Mouse (Mus musculus) midbrain, embryonic 12.5 days (tissue): ENCODE measurements around the gene Tlr5. TPM values are rescaled to one million over a fixed set of nuclear protein-coding genes. Genes with fewer than 3 reads are reported as not detected.

ENCODE experiments used
- ATAC-seq: fragments of 200-750 bp; cut with Nextera tagmentation; 2 replicates; pipeline ENCODE4 v1.8.0; 2017; ENCODE audit warnings: low read depth, moderate TSS enrichment, moderate library complexity; ENCODE audit not compliant: low FRiP score
- H3K27ac ChIP-seq: fragments of 300-500 bp; sonication (generic); replicated peaks from 2 replicates; pipeline ENCODE4 v1.5.1; 2016; ENCODE audit warnings: mild to moderate bottlenecking
- H3K27me3 ChIP-seq: fragments of 300-500 bp; sonication (generic); 2 replicates; pipeline ENCODE4 v1.6.1; 2016; ENCODE audit warnings: mild to moderate bottlenecking
- H3K36me3 ChIP-seq: fragments of 300-500 bp; sonication (generic); 2 replicates; pipeline ENCODE4 v1.6.1; 2016
- H3K4me1 ChIP-seq: fragments of 300-500 bp; sonication (generic); 2 replicates; pipeline ENCODE4 v1.6.1; 2016
- H3K4me2 ChIP-seq: fragments of 300-500 bp; sonication (generic); replicated peaks from 2 replicates; pipeline ENCODE4 v1.6.1; 2016; ENCODE audit warnings: mild to moderate bottlenecking, moderate library complexity
- H3K4me3 ChIP-seq: fragments of 300-500 bp; sonication (generic); 2 replicates; pipeline ENCODE4 v1.5.1; 2016; ENCODE audit warnings: mild to moderate bottlenecking
- H3K9ac ChIP-seq: fragments of 300-500 bp; sonication (generic); replicated peaks from 2 replicates; pipeline ENCODE4 v1.6.1; 2016; ENCODE audit warnings: mild to moderate bottlenecking, moderate library complexity
- H3K9me3 ChIP-seq: fragments of 300-500 bp; sonication (generic); 2 replicates; pipeline ENCODE4 v1.6.1; 2016; ENCODE audit warnings: mild to moderate bottlenecking
- WGBS: fragments of 180-500 bp; shearing (Covaris S2); methylation state at CpG from one replicate; pipeline ENCODE4 v1.1.7; 2016; 5-methylcytosine and 5-hydroxymethylcytosine counted together
- polyA plus RNA-seq: library from polyadenylated mRNA; unstranded; fragments of >200 nt; fragmentation: Nextera tagmentation; extraction: Ambion mirVana; gene quantifications from 2 replicates; pipeline ENCODE4 v1.2.1, GENCODE M21; 2016

Gene Tlr5
- polyA plus RNA-seq, 1 experiment from 2014 or later: 0.78 TPM

DNA sequence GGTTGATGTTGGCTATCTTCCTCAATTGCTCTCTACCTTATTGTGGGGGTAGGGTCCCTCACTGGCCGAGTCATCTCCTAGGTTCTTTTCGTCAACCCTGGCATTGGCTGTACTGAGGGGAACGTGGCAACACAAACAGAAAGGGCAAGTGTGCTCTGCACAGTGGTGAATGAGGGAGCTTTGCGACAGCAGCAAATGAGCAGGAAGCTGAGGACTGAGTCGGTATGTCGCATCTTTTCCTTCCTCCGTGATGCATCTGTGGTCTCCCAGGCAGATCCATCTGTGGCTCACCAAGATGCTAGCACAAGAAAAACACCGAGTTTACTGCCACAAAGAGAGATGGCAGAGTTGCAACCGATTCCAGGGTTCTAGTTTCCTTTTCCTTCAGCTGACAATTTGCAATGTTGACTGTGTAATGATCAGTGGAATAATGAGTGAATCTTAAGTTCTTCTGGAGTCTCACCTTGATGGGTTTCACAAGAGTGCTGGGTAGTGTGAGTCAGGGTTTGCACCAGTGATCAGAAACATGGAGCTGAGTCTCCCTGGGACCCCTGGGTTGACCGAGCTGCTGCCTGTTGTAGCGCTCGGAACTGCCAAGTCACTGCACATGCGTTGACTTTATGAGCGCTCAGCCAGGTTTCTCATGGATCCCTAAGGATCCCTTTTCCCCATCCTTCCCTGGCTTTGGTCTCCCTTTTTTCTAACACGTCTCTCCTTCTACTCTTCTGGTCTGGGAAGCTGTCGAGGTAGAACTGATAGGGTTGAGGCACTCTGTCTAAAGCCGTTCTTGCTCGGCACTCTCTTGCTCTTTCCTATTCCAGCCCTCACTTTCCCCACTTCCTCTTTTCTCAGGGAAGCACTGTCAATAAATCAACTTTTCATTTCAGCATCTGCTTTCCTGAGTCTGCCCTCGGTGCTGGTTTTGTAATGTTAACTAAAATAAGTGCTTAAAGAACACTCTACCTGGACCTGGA is 26.4 kb upstream of the Tlr5 start:
- no peak overlapping the region for H3K4me3 ChIP-seq
- no peak overlapping the region for H3K27ac ChIP-seq
- H3K4me1 ChIP-seq: no peaks in the 10 kb centered on the region
- no peaks in the 10 kb centered on the region for H3K27me3 ChIP-seq
- no peak overlapping the region for H3K9ac ChIP-seq
- ATAC-seq: no peak
- H3K9me3 ChIP-seq: no peaks in the 10 kb centered on the region
- H3K36me3 ChIP-seq: no peaks in the 10 kb centered on the region
- 86% methylated on average over 19 of the region's 19 CpGs for WGBS
- no peak overlapping the region for H3K4me2 ChIP-seq

DNA sequence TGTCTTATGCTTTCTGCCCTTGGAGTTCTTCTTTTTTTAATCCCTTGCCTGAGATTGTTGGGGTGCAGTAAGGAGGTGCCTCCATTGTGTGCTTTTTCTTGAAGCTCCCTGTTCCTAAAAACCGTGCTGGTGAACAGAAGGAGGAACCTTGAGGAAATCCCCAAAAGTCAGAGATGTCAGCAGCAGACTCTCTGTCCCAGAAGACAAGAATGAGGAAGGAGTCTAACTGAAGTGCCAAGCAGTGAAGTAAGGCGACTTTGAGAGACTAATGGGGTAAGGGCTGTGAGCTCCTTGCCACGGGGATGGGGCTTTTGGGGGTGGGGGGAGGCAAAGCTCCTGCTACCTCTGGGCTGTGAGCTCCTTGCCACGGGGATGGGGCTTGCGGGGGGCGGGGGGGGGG is 19.1 kb upstream of the Tlr5 start:
- no peaks in the 10 kb centered on the region for H3K27me3 ChIP-seq
- no peak overlapping the region for H3K27ac ChIP-seq
- H3K4me2 ChIP-seq: no peak overlapping the region
- no peak for ATAC-seq
- WGBS: 33% methylated on average over 6 of the region's 6 CpGs
- H3K4me1 ChIP-seq: no peaks in the 10 kb centered on the region
- H3K9me3 ChIP-seq: no peaks in the 10 kb centered on the region
- no peak overlapping the region for H3K9ac ChIP-seq
- H3K36me3 ChIP-seq: no peaks in the 10 kb centered on the region
- H3K4me3 ChIP-seq: no peak overlapping the region

DNA sequence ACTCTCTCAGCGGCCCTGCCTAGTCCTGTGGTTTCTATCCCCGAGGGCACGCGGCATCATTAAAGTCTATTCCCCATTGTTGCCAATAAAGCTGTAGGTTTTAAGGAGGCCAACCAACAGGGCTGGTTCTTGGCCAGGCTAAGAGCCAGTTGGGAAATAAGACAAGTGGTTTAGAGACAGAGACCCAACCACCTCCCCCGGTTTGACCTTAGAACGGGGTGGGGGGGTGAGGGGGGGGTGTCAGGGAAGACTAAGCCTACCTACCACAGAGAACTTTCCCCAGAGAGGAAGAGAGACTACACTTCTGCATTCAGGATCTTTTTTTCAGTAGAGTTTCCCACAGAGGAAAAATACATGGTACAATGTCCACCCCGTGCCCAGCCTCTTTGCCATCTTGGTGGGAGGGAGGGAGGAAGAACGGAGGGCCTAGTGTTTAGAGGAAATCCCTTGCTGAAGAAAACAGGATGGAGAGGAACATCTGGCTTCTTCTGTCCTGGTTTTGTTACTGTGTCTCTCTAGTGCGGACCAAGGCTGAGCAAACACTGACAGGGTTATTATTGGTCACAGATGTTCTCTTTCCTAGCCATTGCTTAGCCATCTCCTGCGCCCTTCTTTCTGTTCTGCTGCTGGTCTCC is 17.0 kb upstream of the Tlr5 start:
- Histone ChIP-seq H3K36me3 (no peaks in the 10 kb centered on the region), H3K27ac (no peak overlapping the region), H3K9ac (no peak overlapping the region), H3K4me1 (peaks cover 5% of the 10 kb centered on the region; the same call in 1 of the 2 replicates), H3K27me3 (no peaks in the 10 kb centered on the region), H3K4me3 (no peak overlapping the region), H3K4me2 (no peak overlapping the region), H3K9me3 (no peaks in the 10 kb centered on the region)
- ATAC-seq: no peak
- 67% methylated on average over 10 of the region's 10 CpGs for WGBS

DNA sequence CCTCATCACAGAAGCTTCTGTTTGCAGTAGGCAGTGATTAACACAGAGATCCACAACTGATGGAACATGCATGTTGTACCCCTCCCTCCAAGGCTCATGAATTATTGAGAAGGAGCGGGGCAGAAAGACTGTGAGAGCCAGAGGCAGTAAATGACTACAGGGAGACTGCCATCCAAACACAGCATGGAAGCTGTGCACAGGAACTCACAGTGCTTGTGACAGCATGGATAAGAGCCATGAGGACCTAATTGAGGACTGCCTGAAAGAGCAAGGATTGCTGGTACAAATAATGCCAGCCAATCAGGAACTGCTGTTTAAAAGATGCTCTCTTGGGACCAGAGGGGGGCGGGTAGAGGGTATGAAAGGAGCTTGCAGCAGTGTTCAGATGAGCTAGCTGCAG is 12.7 kb upstream of the Tlr5 start:
- Histone ChIP-seq H3K4me3 (no peak overlapping the region), H3K4me2 (no peak overlapping the region), H3K9me3 (no peaks in the 10 kb centered on the region), H3K9ac (no peak overlapping the region), H3K36me3 (no peaks in the 10 kb centered on the region), H3K27ac (no peak overlapping the region), H3K4me1 (peaks cover 5% of the 10 kb centered on the region; the same call in 1 of the 2 replicates), H3K27me3 (no peaks in the 10 kb centered on the region)
- WGBS: 79% methylated on average over 2 of the region's 2 CpGs
- ATAC-seq: no peak

DNA sequence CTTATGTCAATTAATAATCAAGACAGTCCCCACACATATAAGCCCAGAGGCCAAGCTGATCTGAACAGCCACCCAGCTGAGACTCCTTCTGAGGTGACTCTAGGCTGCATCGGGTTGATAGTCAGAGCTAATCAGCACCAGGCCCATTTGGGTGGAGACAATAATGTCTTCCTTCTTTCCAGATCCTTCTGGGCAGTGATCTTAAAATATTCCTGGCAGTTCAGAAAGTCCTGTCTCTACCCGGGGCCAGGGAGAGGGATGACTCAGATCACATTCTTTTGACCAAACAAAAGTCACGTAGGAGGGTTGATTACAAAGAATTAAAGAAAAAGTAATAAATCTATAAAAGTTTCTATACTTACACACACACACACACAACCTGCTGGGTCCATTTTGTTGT is 10.7 kb upstream of the Tlr5 start:
- Histone ChIP-seq H3K27me3 (no peaks in the 10 kb centered on the region), H3K4me1 (peaks cover 5% of the 10 kb centered on the region; the same call in 1 of the 2 replicates), H3K4me3 (no peak overlapping the region), H3K9ac (no peak overlapping the region), H3K36me3 (no peaks in the 10 kb centered on the region), H3K9me3 (no peaks in the 10 kb centered on the region), H3K4me2 (no peak overlapping the region), H3K27ac (no peak overlapping the region)
- no peak for ATAC-seq
- 83% methylated on average over 3 of the region's 3 CpGs for WGBS

DNA sequence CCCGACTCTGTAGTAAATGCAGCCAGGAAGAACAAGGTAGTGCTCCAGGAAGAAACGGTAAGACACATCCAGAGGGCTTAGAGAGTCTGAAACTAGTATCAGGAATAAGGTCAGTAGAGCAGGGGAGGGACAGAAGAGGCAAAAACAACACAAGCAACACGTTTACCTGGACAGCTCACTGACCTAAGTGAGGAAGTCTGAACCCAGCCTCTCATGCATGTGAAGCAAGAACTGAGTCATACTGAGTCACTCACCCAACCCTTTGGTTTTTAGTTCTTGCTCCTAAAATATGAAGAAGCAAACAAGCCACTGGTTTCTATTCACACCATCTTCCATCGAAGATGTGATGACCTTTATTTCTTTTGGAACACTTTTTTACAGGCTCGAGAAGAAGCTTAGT is 9.9 kb upstream of the Tlr5 start:
- WGBS: 78% methylated on average over 5 of the region's 5 CpGs
- Histone ChIP-seq H3K9ac (no peak overlapping the region), H3K27ac (no peak overlapping the region), H3K4me1 (peaks cover 5% of the 10 kb centered on the region; the same call in 1 of the 2 replicates), H3K4me2 (no peak overlapping the region), H3K36me3 (no peaks in the 10 kb centered on the region), H3K27me3 (no peaks in the 10 kb centered on the region), H3K4me3 (no peak overlapping the region), H3K9me3 (no peaks in the 10 kb centered on the region)
- ATAC-seq: no peak

DNA sequence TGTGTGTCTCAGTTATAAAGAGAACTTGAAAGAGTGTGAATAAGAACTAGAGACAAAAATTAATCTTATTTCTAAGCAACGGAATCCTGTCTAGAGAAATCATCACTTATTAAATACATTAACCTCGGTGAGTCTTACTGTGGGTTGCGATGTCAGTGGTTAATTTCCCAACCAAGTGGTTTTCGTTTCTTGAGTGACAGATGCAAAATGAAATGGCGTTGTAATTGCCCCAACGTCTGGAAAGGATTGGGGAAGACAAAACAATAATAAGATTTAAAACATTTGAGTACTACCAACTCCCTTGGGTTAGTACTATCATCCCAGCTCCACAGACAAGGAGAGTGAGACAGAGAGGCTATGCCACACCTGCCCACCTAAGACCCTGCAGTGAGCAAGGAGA is 9.0 kb upstream of the Tlr5 start:
- WGBS: 84% methylated on average over 6 of the region's 6 CpGs

DNA sequence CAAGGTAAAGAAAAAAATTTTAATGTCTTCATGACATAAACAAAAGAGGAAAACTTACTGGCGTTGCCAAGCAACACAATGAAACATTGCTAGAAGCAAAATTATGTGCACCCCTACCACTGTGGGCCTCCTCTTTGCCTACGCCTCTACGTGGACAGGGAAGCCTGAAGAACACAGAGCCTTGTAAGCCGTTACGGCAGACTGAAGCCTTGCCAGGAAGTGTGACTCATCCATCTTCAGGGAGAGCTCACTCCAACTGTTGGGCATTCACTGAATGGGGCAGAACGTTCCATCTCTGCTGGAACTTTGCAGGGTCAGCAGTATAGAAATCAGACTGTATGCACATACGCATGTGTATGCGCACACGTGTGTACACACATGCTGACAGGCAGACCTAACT is 3.3 kb upstream of the Tlr5 start:
- Histone ChIP-seq H3K36me3 (no peaks in the 10 kb centered on the region), H3K4me2 (no peak overlapping the region), H3K9ac (no peak overlapping the region), H3K4me1 (peaks cover 25% of the 10 kb centered on the region), H3K27me3 (peaks cover 15% of the 10 kb centered on the region), H3K4me3 (no peak overlapping the region), H3K9me3 (no peaks in the 10 kb centered on the region), H3K27ac (no peak overlapping the region)
- WGBS: 85% methylated on average over 9 of the region's 9 CpGs
- ATAC-seq: no peak

More for the DNA sequence above, 9.0 kb upstream of the Tlr5 start:
- H3K27ac ChIP-seq: no peak overlapping the region
- no peak overlapping the region for H3K4me2 ChIP-seq
- no peak overlapping the region for H3K9ac ChIP-seq
- no peak overlapping the region for H3K4me3 ChIP-seq
- ATAC-seq: no peak
- no peaks in the 10 kb centered on the region for H3K36me3 ChIP-seq
- H3K4me1 ChIP-seq: peaks cover 5% of the 10 kb centered on the region; the same call in 1 of the 2 replicates
- no peaks in the 10 kb centered on the region for H3K9me3 ChIP-seq
- H3K27me3 ChIP-seq: no peaks in the 10 kb centered on the region; the same call in 1 of the 2 replicates

DNA sequence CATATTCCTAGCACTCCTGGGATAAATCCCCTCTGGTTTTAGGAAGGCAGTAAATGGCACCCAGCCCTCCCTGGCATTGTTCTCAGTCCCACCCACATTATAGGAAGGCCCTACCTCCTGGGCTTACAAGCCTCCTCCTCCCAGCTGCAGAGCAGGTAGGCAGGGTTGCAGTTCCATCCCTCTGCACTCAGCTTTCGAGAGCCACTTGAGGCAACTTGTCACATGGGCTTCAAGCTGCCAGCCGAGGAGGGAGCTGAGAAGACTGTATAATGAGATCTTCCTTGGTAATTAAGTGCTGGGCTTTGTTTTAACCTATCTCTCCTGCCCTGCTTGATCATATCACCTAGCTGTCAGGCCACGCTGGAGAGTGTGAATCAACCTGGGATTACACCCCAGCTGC is 1.4 kb upstream of the Tlr5 start:
- peak; percentile 17; the same call in 1 of the 2 replicates for ATAC-seq
- peak overlapping the region; percentile 8; the same call in 1 of the 2 replicates for H3K27ac ChIP-seq
- WGBS: 34% methylated on average over 3 of the region's 3 CpGs

DNA sequence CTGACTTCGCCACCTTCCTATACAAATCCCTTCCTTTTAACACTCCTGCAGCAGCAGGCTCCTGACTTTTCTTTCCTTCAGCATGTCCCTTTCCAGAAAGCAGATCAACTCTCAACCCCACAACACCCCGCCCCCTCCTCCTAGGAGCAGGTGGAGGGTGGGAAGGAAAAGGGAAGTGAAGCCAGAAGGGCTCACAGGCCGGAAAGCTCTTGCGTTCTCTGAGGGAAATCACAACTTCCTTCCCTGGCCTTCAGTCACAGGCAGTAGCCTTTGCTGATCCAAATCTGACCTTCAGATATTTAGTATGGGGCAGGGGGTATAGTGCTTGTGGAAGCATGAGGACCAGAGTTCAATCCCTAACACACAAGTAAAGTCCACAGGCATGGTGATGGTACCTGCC is 921 bp upstream of the Tlr5 start:
- H3K27me3 ChIP-seq: peaks cover 39% of the 10 kb centered on the region
- no peak overlapping the region for H3K9ac ChIP-seq
- H3K4me3 ChIP-seq: no peak overlapping the region
- ATAC-seq: no peak
- no peaks in the 10 kb centered on the region for H3K36me3 ChIP-seq
- H3K9me3 ChIP-seq: no peaks in the 10 kb centered on the region
- peak overlapping the region; percentile 8; the same call in 1 of the 2 replicates for H3K27ac ChIP-seq
- no peak overlapping the region for H3K4me2 ChIP-seq
- WGBS: 75% methylated on average over 4 of the region's 4 CpGs
- H3K4me1 ChIP-seq: peaks cover 25% of the 10 kb centered on the region

More for the DNA sequence above, 1.4 kb upstream of the Tlr5 start:
- Histone ChIP-seq H3K4me1 (peaks cover 25% of the 10 kb centered on the region), H3K4me3 (no peak overlapping the region), H3K27me3 (peaks cover 34% of the 10 kb centered on the region), H3K9me3 (no peaks in the 10 kb centered on the region), H3K9ac (no peak overlapping the region), H3K36me3 (no peaks in the 10 kb centered on the region), H3K4me2 (no peak overlapping the region)

DNA sequence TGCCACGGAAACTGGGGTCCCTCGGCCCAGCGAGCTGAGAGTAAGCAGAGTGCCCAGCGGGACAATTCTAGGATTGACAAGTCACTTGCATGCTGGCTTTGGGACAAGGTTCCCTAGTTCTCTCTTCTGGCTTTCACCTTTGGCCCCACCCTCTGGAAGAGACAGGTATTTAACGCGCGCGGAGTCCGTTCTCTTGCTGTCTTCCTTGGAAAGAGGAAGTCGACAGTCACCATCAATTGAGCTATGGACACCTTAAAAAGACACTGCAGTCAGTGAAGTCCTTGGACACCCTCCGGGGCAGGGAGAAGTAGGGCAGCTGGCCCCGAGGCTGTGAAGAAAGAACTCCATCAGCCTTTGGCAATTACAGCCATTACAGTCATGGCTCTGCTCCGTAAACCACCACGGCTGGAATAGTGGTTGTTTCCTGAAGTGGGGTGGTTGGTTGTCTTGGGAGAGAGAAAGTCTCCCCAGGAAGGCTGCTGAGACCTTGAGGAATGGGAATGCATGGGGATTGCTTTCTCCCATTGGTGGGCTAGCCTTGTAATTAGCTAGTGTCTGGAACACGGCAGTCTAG is 546 bp downstream of the Tlr5 start:
- Histone ChIP-seq H3K27me3 (peaks cover 41% of the 10 kb centered on the region), H3K9me3 (no peaks in the 10 kb centered on the region), H3K4me3 (peak overlapping the region; percentile 40), H3K4me1 (peaks cover 37% of the 10 kb centered on the region), H3K27ac (no peak overlapping the region), H3K36me3 (no peaks in the 10 kb centered on the region), H3K4me2 (peak overlapping the region; percentile 62), H3K9ac (peak overlapping the region; percentile 46; the same call in 1 of the 2 replicates)
- WGBS: 24% methylated on average over 15 of the region's 15 CpGs
- ATAC-seq: no peak
